Mouse (Mus musculus) liver, postnatal 0 days (tissue): ENCODE measurements around the gene Fgf15.

ENCODE experiments used
- CTCF ChIP-seq: sonication (generic); IDR thresholded peaks from 2 replicates; pipeline ENCODE4 v1.5.1; 2016; ENCODE audit warnings: antibody characterized with exemption, low read depth
- EP300 ChIP-seq: IDR thresholded peaks from 2 replicates; pipeline ENCODE4 v1.6.1; 2016; ENCODE audit warnings: antibody characterized with exemption, low read depth, mild to moderate bottlenecking

- no peak for TF ChIP-seq EP300
- TF ChIP-seq CTCF: no peak
Observed at GRCm38 (mm10) chr7:144883106-144883505, 13.2 kb upstream of the Fgf15 start.
